Mouse (Mus musculus): ENCODE results near the gene H2-T3. TPM values are rescaled to one million over a fixed set of nuclear protein-coding genes. Genes with fewer than 3 reads are reported as not detected.
A peak's percentile ranks its signal among the peaks of the same experiment; 100 is the strongest.
"Not testable (repeated sequence)": the region's sequence is repeated elsewhere in the genome, so short reads cannot be mapped to it uniquely, and the experiment has no call there.

The H2-T3 gene
- polyA plus RNA-seq, 1 experiment: not detected

DNA sequence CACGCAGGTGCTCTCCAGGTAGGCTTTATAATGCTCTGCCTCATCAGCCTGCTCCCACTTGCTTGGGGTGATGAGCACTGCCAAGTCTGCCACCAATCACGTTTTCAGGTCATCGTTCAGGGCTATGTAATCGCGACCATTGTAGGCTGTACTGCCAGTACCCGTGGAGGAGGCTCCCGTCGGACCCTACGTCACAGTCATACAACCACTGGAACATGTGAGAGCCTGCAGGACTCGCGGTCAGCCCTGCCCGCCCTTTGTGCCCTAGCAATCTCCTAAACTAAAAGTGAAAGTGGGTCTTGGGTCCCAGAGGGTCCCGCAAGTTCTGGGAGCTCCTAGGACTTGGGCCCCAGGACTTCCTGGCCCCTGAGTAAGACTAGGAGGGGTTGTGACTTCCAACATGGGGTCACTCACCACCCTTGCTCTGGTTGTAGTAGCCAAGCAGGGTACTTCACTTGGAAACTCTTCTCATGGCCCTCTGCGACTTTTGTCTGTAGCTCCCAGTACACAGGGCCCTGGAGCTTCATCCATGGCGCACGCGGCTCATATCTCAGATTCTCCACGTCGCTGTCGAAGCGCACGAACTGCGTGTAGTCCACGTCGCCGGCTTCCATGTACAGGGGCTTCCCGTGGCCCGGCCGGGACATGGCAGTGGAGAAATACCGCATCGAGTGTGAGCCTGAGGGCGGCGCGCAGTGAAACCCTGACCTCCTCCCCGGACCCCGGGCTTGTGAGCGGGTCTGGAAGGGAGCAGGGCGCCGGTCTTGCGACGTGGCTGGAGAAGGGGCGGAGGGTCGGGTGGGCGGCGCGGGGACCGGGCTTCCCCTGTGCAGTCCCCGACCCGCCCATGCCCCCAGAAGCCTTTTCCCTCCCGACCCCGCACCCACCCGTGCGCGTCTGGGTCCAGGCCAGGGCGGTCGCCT, 28.7 kb downstream of the H2-T3 start:
- TF ChIP-seq POLR2A (IDR thresholded peaks at IDR 0.05; ENCODE audit: low read depth, low read length) (no peak), CTCF (IDR thresholded peaks at IDR 0.05; ENCODE audit: borderline replicate concordance, insufficient read depth, low read length) (no peak)
- no peak overlapping the region for H3K4me3 ChIP-seq (ENCODE audit: insufficient read depth, low read length)
- H3K27ac ChIP-seq (ENCODE audit: insufficient read depth, low read length): no peak overlapping the region
- no peaks in the 10 kb centered on the region for H3K4me1 ChIP-seq (ENCODE audit: control insufficient read depth, insufficient read depth, low read length)

DNA sequence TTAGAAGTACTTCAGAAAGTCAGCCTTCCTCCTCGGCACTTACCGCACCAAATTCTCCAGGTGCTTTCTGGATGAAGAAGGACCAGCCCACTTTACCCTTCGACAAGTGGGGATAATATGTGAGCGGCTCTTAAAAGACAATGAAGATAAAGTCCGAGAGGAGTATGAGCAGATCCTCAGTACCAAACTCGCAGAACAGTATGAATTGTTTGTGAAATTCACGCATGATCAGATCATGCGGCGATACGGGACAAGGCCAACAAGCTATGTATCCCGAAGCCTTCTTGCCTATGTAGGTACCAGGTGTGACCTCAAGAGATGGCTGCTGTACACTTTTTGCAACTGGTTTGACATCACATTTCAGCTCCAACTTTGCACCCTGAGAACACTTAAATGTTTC, 31.8 kb downstream of the H2-T3 start:
- not testable (repeated sequence) for H3K4me1 ChIP-seq (ENCODE audit: control insufficient read depth, insufficient read depth, low read length); H3K4me3 ChIP-seq (ENCODE audit: insufficient read depth, low read length); H3K27ac ChIP-seq (ENCODE audit: insufficient read depth, low read length)

- peak overlapping the region; percentile 21; the same call in 1 of the 2 replicates for H3K4me3 ChIP-seq (ENCODE audit: insufficient read depth, low read length)
These were observed 32.3 kb downstream of the H2-T3 start for GRCm38 (mm10) chr17:36157782-36158181.

GRCm38 (mm10) chr17:36154271-36155149, 35.6 kb downstream of the H2-T3 start:
- no peak overlapping the region for H3K27ac ChIP-seq (ENCODE audit: insufficient read depth, low read length)
- H3K4me3 ChIP-seq (ENCODE audit: insufficient read depth, low read length): no peak overlapping the region
- TF ChIP-seq POLR2A (IDR thresholded peaks at IDR 0.05; ENCODE audit: low read depth, low read length): no peak
- TF ChIP-seq CTCF (IDR thresholded peaks at IDR 0.05; ENCODE audit: borderline replicate concordance, insufficient read depth, low read length): no peak
- no peaks in the 10 kb centered on the region for H3K4me1 ChIP-seq (ENCODE audit: control insufficient read depth, insufficient read depth, low read length)

More at GRCm38 (mm10) chr17:36157782-36158181, 32.3 kb downstream of the H2-T3 start:
- H3K27ac ChIP-seq (ENCODE audit: insufficient read depth, low read length); H3K4me1 ChIP-seq (ENCODE audit: control insufficient read depth, insufficient read depth, low read length): not testable (repeated sequence)

DNA sequence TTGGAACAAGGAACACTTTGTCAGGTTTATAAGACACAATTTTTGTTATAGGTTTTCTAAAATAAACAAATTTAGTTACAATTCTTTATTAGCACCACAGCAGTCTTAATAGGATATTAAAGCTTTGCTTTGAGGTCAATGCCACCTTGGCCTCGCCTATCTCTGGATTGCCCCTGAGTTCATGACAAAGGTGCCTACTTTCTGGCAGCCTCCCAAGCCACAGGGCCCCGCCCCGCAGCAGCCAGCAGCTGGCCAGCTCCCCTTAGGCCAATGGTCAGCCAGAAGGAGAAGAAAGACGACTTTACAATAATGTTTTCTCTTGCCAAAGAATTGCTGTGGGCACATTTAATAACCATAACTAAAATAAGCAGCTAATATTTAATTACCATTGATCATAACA, 38.9 kb downstream of the H2-T3 start:
- not testable (repeated sequence) for H3K4me1 ChIP-seq (ENCODE audit: control insufficient read depth, insufficient read depth, low read length); H3K4me3 ChIP-seq (ENCODE audit: insufficient read depth, low read length); H3K27ac ChIP-seq (ENCODE audit: insufficient read depth, low read length)

- not testable (repeated sequence) for H3K27ac ChIP-seq (ENCODE audit: insufficient read depth, low read length); H3K4me1 ChIP-seq (ENCODE audit: control insufficient read depth, insufficient read depth, low read length); H3K4me3 ChIP-seq (ENCODE audit: insufficient read depth, low read length)
These were observed 41.6 kb downstream of the H2-T3 start for GRCm38 (mm10) chr17:36148468-36148867.

DNA sequence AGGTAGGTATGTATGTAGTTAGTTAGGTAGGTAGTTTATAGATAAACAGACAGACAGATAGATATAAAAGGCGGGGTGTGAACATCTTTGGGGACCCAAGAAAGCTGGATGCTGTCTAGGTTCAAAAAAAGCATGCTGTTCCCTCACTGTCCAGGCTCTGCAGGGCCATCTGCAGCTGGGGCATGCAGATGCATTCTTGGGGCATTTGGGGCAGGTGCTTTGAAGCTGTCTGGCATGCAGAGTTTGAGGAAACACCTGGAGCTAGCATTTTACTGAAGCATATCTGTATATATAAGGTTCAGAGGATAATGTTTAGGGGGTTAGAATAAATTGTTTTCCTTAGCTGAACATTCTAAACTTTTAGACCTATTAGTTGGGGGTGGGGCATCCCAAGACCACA, 43.1 kb downstream of the H2-T3 start:
- H3K27ac ChIP-seq (ENCODE audit: insufficient read depth, low read length); H3K4me1 ChIP-seq (ENCODE audit: control insufficient read depth, insufficient read depth, low read length); H3K4me3 ChIP-seq (ENCODE audit: insufficient read depth, low read length): not testable (repeated sequence)

DNA sequence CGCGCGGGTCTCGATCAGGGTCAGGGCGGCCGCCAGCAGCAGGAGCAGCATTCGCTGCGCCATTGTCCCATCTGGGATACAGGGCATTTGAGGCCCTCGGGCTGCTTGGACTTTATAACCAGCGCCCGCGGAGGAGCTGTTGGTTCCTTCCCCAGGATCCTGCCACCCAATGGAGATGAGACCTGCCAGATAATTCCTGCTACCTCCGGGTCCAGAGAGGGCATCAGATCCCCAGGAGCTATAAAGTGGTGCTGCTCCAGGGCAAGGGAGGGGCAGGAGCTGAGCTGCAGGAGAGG, 44.3 kb downstream of the H2-T3 start:
- not testable (repeated sequence) for H3K4me3 ChIP-seq (ENCODE audit: insufficient read depth, low read length); H3K4me1 ChIP-seq (ENCODE audit: control insufficient read depth, insufficient read depth, low read length); H3K27ac ChIP-seq (ENCODE audit: insufficient read depth, low read length)

DNA sequence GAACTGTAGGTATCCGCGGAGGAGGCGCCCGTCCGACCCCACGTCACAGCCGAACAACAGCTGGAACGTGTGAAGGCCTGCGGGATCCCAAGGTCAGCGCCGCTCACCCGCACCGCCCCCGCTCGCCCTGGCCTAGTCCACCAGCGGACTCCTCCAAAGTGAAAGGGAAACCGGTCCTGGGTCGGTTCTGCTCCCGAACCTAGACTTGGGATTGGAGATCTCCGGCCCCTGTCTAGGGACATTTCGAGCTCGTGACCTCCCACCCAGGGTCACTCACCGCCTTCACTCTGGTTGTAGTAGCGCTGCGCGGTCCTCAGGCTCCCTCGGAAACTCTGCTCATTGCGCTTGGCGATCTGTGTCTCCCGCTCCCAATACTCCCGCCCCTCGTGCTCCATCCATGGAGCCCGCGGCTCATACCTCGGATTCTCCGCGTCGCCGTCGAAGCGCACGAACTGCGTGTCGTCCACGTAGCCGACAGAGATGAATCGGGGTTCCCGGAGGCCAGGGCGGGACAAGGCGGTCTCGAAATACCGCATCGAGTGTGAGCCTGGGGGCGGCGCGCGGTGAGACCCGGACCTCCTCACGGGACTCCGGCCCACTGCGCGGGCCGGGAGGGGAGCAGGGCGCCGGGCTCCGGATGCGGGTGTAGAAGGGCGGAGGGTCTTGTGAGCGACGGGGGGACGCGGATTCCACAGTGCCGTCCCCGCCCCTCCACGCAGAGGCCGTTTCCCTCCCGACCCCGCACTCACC, 44.8 kb downstream of the H2-T3 start:
- H3K4me3 ChIP-seq (ENCODE audit: insufficient read depth, low read length): peak overlapping the region; percentile 29
- no peak for TF ChIP-seq CTCF (IDR thresholded peaks at IDR 0.05; ENCODE audit: borderline replicate concordance, insufficient read depth, low read length)
- no peak for TF ChIP-seq POLR2A (IDR thresholded peaks at IDR 0.05; ENCODE audit: low read depth, low read length)
- no peak overlapping the region for H3K27ac ChIP-seq (ENCODE audit: insufficient read depth, low read length)
- no peaks in the 10 kb centered on the region for H3K4me1 ChIP-seq (ENCODE audit: control insufficient read depth, insufficient read depth, low read length)

DNA sequence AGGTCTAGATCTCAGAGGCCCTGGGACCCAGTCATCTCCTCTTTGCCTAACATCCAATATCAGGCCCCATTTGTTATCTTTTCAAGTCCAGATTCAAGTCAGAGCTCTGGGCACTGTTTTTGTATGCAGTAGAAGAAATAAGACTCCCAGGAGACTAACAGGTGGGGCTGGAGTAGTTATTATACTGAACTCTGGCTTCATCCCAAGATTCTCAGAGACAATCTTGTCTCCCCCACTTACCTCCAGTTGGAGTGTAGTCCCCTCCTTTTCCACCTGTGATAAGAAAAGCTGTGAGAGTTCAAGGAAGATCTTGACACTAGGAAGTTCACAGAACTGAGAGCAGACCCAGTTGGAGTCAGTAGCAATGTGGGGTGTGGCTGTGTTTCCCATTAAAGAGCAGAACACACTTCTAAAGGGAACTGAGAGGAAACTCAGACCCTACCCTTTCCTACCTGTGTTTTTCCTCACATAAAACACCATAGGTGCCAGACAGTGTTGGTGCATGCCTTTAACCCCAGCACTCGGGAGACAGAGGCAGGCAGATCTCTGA, 53.7 kb downstream of the H2-T3 start:
- not testable (repeated sequence) for H3K4me3 ChIP-seq (ENCODE audit: insufficient read depth, low read length); H3K27ac ChIP-seq (ENCODE audit: insufficient read depth, low read length); H3K4me1 ChIP-seq (ENCODE audit: control insufficient read depth, insufficient read depth, low read length)

Other genes with a start within 250 kb of the H2-T3 start
- gene Abcf1, start 220.5 kb downstream of the H2-T3 start, polyA plus RNA-seq (2011; ENCODE audit: insufficient read length, low read depth, missing spikeins): 90.7 and 95.8 TPM in 2 replicates
- 40.0 and 40.9 TPM in 2 replicates for gene Gnl1, start 210.4 kb downstream of the H2-T3 start, polyA plus RNA-seq (2011; ENCODE audit: insufficient read length, low read depth, missing spikeins)
- gene Prr3, start 210.1 kb downstream of the H2-T3 start, polyA plus RNA-seq (2011; ENCODE audit: insufficient read length, low read depth, missing spikeins): 30.8 and 31.4 TPM in 2 replicates
- gene H2-T24, start 169.7 kb downstream of the H2-T3 start, polyA plus RNA-seq (2011; ENCODE audit: insufficient read length, low read depth, missing spikeins): not detected in 2 replicates
- gene H2-T23, start 157.4 kb downstream of the H2-T3 start, polyA plus RNA-seq (2011; ENCODE audit: insufficient read length, low read depth, missing spikeins): 15.8 and 21.7 TPM in 2 replicates
- gene H2-T22, start 147.5 kb downstream of the H2-T3 start, polyA plus RNA-seq (2011; ENCODE audit: insufficient read length, low read depth, missing spikeins): 50.4 and 54.1 TPM in 2 replicates
- gene Gm6034, start 147.3 kb downstream of the H2-T3 start, polyA plus RNA-seq (2011; ENCODE audit: insufficient read length, low read depth, missing spikeins): not detected in 2 replicates
- gene Gm11127, start 131.9 kb downstream of the H2-T3 start, polyA plus RNA-seq (2011; ENCODE audit: insufficient read length, low read depth, missing spikeins): not detected in 2 replicates
- not detected in 2 replicates for gene Gm19684, start 68.6 kb downstream of the H2-T3 start, polyA plus RNA-seq (2011; ENCODE audit: insufficient read length, low read depth, missing spikeins)
- gene Gm7030, start 60.9 kb downstream of the H2-T3 start, polyA plus RNA-seq (2011; ENCODE audit: insufficient read length, low read depth, missing spikeins): not detected in 2 replicates
- not detected in 2 replicates for gene Gm8909, start 21.8 kb downstream of the H2-T3 start, polyA plus RNA-seq (2011; ENCODE audit: insufficient read length, low read depth, missing spikeins)
- 19.5 and 20.3 TPM in 2 replicates for gene Rpp21, start 67.8 kb upstream of the H2-T3 start, polyA plus RNA-seq (2011; ENCODE audit: insufficient read length, low read depth, missing spikeins)
- 13.2 and 13.8 TPM in 2 replicates for gene Trim39, start 82.0 kb upstream of the H2-T3 start, polyA plus RNA-seq (2011; ENCODE audit: insufficient read length, low read depth, missing spikeins)
- gene H2-M10.2, start 96.2 kb upstream of the H2-T3 start, polyA plus RNA-seq (2011; ENCODE audit: insufficient read length, low read depth, missing spikeins): not detected in 2 replicates
- gene H2-M10.1, start 135.9 kb upstream of the H2-T3 start, polyA plus RNA-seq (2011; ENCODE audit: insufficient read length, low read depth, missing spikeins): not detected in 2 replicates
- not detected in 2 replicates for gene H2-M10.3, start 178.1 kb upstream of the H2-T3 start, polyA plus RNA-seq (2011; ENCODE audit: insufficient read length, low read depth, missing spikeins)

All from embryonic fibroblast, embryonic 13.5 days (primary cell).